Mouse (Mus musculus): ENCODE measurements around the gene Gm21170.
"Not testable (repeated sequence)": the region's sequence is repeated elsewhere in the genome, so short reads cannot be mapped to it uniquely, and the experiment has no call there.

Gm21170 gene

DNA sequence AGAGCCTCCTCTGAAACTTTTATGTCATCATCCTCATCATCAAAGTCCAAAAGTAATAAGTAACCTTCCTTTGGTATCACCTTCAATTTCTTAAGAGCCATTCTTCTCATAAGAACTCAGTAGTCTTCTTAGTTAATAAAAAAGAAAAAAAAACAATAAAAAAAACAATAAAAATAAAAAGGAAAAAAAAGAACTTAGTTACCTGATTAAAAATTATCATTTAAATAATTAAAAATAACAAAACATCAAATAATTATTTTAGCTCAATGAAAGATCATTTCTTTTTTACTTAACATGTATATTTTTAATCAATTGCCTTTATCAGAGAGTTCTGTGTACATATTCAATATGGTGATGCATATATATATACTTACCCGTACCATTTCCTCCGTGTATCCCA is at the start of gene Gm21170:
TSS of gene Gm21170 (minus strand) at position 101 of the 400 bp plus-strand sequence.
- not testable (repeated sequence) for DNase-seq (ENCODE audit: low spot score in 2 of 2)
